Mouse (Mus musculus) MEL (cell line): ENCODE measurements around the gene Gm20388. TPM values are rescaled to one million over a fixed set of nuclear protein-coding genes. Genes with fewer than 3 reads are reported as not detected.

ENCODE experiments used
- DNase-seq: peaks from one replicate; pipeline ENCODE4 v3.0.0; 2011; ENCODE audit warnings: low read depth, low spot score
- H3K27ac ChIP-seq: 2 replicates; pipeline ENCODE4 v1.5.1; 2012; ENCODE audit warnings: low read depth, mild to moderate bottlenecking, control low read depth, low read length, moderate library complexity; ENCODE audit not compliant: control insufficient read depth
- H3K27me3 ChIP-seq, 2 experiments: fragments of 150-350 bp in 1 of 2; sonication (generic) in 1 of 2; 2 replicates each; pipeline ENCODE4 v1.6.1; 2012; ENCODE audit warnings: low read length in 2 of 2, mild to moderate bottlenecking in 2 of 2, improper control_type of control experiment in 1 of 2, moderate library complexity in 1 of 2; ENCODE audit not compliant: insufficient read depth in 2 of 2, control insufficient read depth in 1 of 2
- H3K36me3 ChIP-seq, 2 experiments: 2 replicates each; pipeline ENCODE4 v1.6.1; 2012 to 2014; ENCODE audit warnings: low read length in 2 of 2, improper control_type of control experiment in 1 of 2, inconsistent platforms in 1 of 2, mild to moderate bottlenecking in 1 of 2; ENCODE audit not compliant: insufficient read depth in 2 of 2, control insufficient read depth in 1 of 2
- H3K4me1 ChIP-seq, 2 experiments: fragments of 150-350 bp in 1 of 2; sonication (generic) in 1 of 2; 2 replicates each; pipeline ENCODE4 v1.6.1; 2012; ENCODE audit warnings: low read length in 2 of 2, improper control_type of control experiment in 1 of 2, mild to moderate bottlenecking in 1 of 2; ENCODE audit not compliant: insufficient read depth in 2 of 2, control insufficient read depth in 1 of 2
- H3K4me3 ChIP-seq, 2 experiments: fragments of 150-350 bp in 1 of 2; sonication (generic) in 1 of 2; 2 replicates each; pipeline ENCODE4 v1.5.1; 2012; ENCODE audit warnings: low read depth in 2 of 2, low read length in 2 of 2, mild to moderate bottlenecking in 2 of 2, moderate library complexity in 2 of 2, control low read depth in 1 of 2, improper control_type of control experiment in 1 of 2; ENCODE audit not compliant: control insufficient read depth in 1 of 2, insufficient read depth in 1 of 2
- H3K79me2 ChIP-seq: 2 replicates; pipeline ENCODE4 v1.6.1; 2012; ENCODE audit warnings: mild to moderate bottlenecking, low read length, moderate library complexity; ENCODE audit not compliant: control insufficient read depth, poor library complexity, insufficient read depth
- H3K9ac ChIP-seq: 2 replicates; pipeline ENCODE4 v1.6.1; 2012; ENCODE audit warnings: low read depth, mild to moderate bottlenecking, control low read depth, low read length, moderate library complexity; ENCODE audit not compliant: control insufficient read depth, poor library complexity, severe bottlenecking
- H3K9me3 ChIP-seq: fragments of 150-350 bp; sonication (generic); replicated peaks from 2 replicates; pipeline ENCODE4 v1.6.1; 2012; ENCODE audit warnings: mild to moderate bottlenecking, low read length, improper control_type of control experiment, moderate library complexity; ENCODE audit not compliant: insufficient read depth
- CHD2 ChIP-seq: IDR thresholded peaks from 2 replicates; pipeline ENCODE4 v1.6.1; 2011; ENCODE audit warnings: low read length, improper control_type of control experiment
- EP300 ChIP-seq, 2 experiments: IDR thresholded peaks; 2 replicates each; pipeline ENCODE4 v1.6.1; 2011; ENCODE audit warnings: improper control_type of control experiment in 2 of 2, low read length in 2 of 2, low read depth in 1 of 2, mild to moderate bottlenecking in 1 of 2
- JUND ChIP-seq: IDR thresholded peaks from 2 replicates; pipeline ENCODE4 v1.6.1; 2011; ENCODE audit warnings: low read depth, mild to moderate bottlenecking, improper control_type of control experiment, low read length
- MAFK ChIP-seq: IDR thresholded peaks from 2 replicates; pipeline ENCODE4 v1.6.1; 2011; ENCODE audit warnings: low read depth, mild to moderate bottlenecking, low read length, improper control_type of control experiment, borderline replicate concordance
- MAX ChIP-seq: IDR thresholded peaks from 2 replicates; pipeline ENCODE4 v1.6.1; 2011; ENCODE audit warnings: low read length, improper control_type of control experiment
- MAZ ChIP-seq: IDR thresholded peaks from 2 replicates; pipeline ENCODE4 v1.6.1; 2012; ENCODE audit warnings: low read depth, mild to moderate bottlenecking, inconsistent platforms, low read length, improper control_type of control experiment
- MEF2A ChIP-seq: IDR thresholded peaks from 2 replicates; pipeline ENCODE4 v1.6.1; 2014; ENCODE audit warnings: low read depth, mild to moderate bottlenecking, inconsistent platforms, low read length, improper control_type of control experiment; ENCODE audit not compliant: poor library complexity, insufficient replicate concordance, severe bottlenecking; ENCODE audit errors: extremely low read depth
- MXI1 ChIP-seq: IDR thresholded peaks from 2 replicates; pipeline ENCODE4 v1.6.1; 2011; ENCODE audit warnings: mild to moderate bottlenecking, low read depth, low read length, improper control_type of control experiment
- MYB ChIP-seq: IDR thresholded peaks from 2 replicates; pipeline ENCODE4 v1.6.1; 2011; ENCODE audit warnings: mild to moderate bottlenecking, low read depth, low read length, improper control_type of control experiment
- MYC ChIP-seq: IDR thresholded peaks from 2 replicates; pipeline ENCODE4 v1.6.1; 2011; ENCODE audit warnings: low read depth, mild to moderate bottlenecking, low read length, improper control_type of control experiment, moderate library complexity
- NRF1 ChIP-seq: IDR thresholded peaks from 2 replicates; pipeline ENCODE4 v1.6.1; 2014; ENCODE audit warnings: low read depth, mild to moderate bottlenecking, inconsistent platforms, low read length, improper control_type of control experiment, moderate library complexity; ENCODE audit not compliant: poor library complexity, insufficient read depth, severe bottlenecking
- POLR2A ChIP-seq, 2 experiments: IDR thresholded peaks; 2 replicates each; pipeline ENCODE4 v1.6.1; 2011 to 2012; ENCODE audit warnings: low read length in 2 of 2, mild to moderate bottlenecking in 2 of 2, control low read depth in 1 of 2, improper control_type of control experiment in 1 of 2, low read depth in 1 of 2, moderate library complexity in 1 of 2; ENCODE audit not compliant: control insufficient read depth in 1 of 2, insufficient read depth in 1 of 2, poor library complexity in 1 of 2
- RCOR1 ChIP-seq: IDR thresholded peaks from 2 replicates; pipeline ENCODE4 v1.6.1; 2012; ENCODE audit warnings: low read depth, mild to moderate bottlenecking, inconsistent platforms, low read length, improper control_type of control experiment
- SIN3A ChIP-seq: IDR thresholded peaks from 2 replicates; pipeline ENCODE4 v1.6.1; 2012; ENCODE audit warnings: low read length, improper control_type of control experiment, inconsistent platforms
- SMC3 ChIP-seq: IDR thresholded peaks from 2 replicates; pipeline ENCODE4 v1.6.1; 2011; ENCODE audit warnings: low read depth, low read length, improper control_type of control experiment
- ZKSCAN1 ChIP-seq: IDR thresholded peaks from 2 replicates; pipeline ENCODE4 v1.6.1; 2012; ENCODE audit warnings: low read depth, mild to moderate bottlenecking, inconsistent platforms, low read length, improper control_type of control experiment, moderate library complexity
- ZMIZ1 ChIP-seq: IDR thresholded peaks from 2 replicates; pipeline ENCODE4 v1.6.1; 2012; ENCODE audit warnings: low read depth, mild to moderate bottlenecking, inconsistent platforms, low read length, improper control_type of control experiment, moderate library complexity
- polyA plus RNA-seq, 2 experiments: library from polyadenylated mRNA; stranded (reverse) in 1 of 2; unstranded in 1 of 2; fragments of >175 nt in 1 of 2; fragments of >200 nt in 1 of 2; gene quantifications; 2 replicates each; pipeline versions ENCODE4 v1.2.1 to v1.2.4; 2012; ENCODE audit warnings: low replicate concordance in 2 of 2, low read depth in 1 of 2; ENCODE audit not compliant: insufficient read length in 2 of 2, insufficient read depth in 1 of 2, missing spikeins in 1 of 2
- total RNA-seq: library from RNA; depleted of rRNA; stranded (reverse); fragments of 300-350 nt; gene quantifications from 2 replicates; pipeline ENCODE4 v1.2.3, GENCODE M21; 2012

The Gm20388 gene
- total and polyA plus RNA-seq, 3 experiments, result 11.1 to 17.8 TPM; not detected in 1

DNA sequence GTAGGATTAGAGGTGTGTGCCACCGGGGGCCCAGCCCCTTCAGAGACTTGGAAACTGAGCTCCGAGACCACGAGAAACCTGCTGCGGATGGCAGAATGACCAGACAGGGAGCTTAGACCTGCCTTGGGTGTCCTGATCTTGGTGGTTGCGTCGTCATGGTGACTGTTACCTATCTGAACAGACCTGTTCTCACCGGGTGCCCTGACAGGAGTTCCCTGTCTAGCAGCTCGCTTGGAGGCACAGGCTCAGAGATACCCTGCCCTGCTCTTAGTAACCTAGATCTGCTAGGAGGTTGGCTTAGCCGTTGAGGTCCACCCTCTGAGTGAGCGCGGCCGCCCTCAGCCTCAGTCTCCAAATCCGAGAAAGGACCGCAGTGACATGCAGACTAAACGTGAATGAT is 609.6 kb downstream of the Gm20388 start:
- H3K27me3 ChIP-seq, result no peaks in the 10 kb centered on the region
- H3K36me3 ChIP-seq, result peaks cover 5 to 16% of the 10 kb centered on the region in 2 experiments
- H3K9me3 ChIP-seq, result no peaks in the 10 kb centered on the region
- H3K4me3 ChIP-seq, result no peak overlapping the region
- peaks cover 98% of the 10 kb centered on the region for H3K79me2 ChIP-seq
- no peak overlapping the region for H3K9ac ChIP-seq
- TF ChIP-seq SMC3 (no peak), MAX (no peak), ZKSCAN1 (no peak), JUND (no peak), POLR2A (IDR thresholded peaks at IDR 0.05; ENCODE audit: control insufficient read depth in 1 of 2, insufficient read depth in 1 of 2, low read depth in 1 of 2, low read length in 2 of 2, poor library complexity in 1 of 2) (no peak), ZMIZ1 (no peak), RCOR1 (no peak), MEF2A (no peak), CHD2 (no peak), MYB (no peak), MYC (no peak), EP300 (IDR thresholded peaks at IDR 0.05; ENCODE audit: low read depth in 1 of 2, low read length in 2 of 2) (no peak), NRF1 (no peak)
- no peak overlapping the region for H3K27ac ChIP-seq
- no peak for DNase-seq
- H3K4me1 ChIP-seq, result peaks cover 0 to 19% of the 10 kb centered on the region in 2 experiments; a peak in 3 of 4 replicates

DNA sequence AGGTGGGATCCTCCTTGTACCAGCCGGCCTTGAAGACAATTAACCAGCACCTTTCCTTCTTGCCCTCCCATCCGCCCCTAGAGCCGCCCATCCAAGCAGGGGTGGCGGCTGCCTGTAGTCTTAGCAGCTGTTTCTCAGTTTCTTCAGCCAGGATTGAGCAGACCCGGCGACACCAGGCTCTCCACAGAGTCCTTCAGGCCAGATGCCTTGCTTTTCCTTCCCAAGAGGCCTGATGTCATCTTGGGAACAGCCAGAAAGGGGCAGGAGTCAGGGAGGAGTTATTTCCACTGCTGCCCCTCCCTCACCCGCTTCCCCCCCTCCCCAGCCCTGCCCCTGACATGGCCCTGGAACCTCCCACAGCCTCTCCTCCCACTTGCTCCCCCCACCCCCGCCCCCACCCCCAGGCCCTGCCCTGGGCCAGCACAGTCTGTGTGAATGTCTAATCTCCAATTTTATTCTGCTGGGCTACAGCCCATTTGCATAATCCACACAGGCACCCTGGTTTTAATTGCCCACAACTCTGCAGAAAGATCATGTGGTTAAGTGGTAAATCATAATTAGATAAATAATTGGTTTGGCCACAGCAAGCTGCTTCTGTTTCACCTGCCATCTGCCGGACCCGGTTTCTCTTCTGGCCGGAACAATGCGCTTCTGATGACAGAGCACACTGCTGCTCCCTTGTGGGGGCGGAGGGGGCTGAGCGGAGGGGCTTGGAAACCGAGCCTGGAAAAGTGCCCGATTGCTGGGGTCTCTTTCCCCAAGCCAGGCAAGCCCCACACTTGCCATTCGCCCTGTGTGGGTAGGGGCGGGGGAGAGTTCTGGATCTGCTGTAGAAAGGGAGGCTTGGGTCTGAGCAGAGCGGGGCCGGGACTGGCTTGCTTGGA is 610.3 kb downstream of the Gm20388 start:
- H3K27ac ChIP-seq, result no peak overlapping the region
- H3K9ac ChIP-seq, result no peak overlapping the region
- TF ChIP-seq MAFK (no peak), MAZ (0 out of 2 replicates have a peak, but pooled peaks have one; percentile 31), MXI1 (no peak), SIN3A (no peak)
- H3K36me3 ChIP-seq, result peaks cover 5 to 22% of the 10 kb centered on the region in 2 experiments
- H3K9me3 ChIP-seq, result no peaks in the 10 kb centered on the region
- peaks cover 98% of the 10 kb centered on the region for H3K79me2 ChIP-seq
- no peaks in the 10 kb centered on the region for H3K27me3 ChIP-seq
- H3K4me1 ChIP-seq, result peaks cover 0 to 26% of the 10 kb centered on the region in 2 experiments; a peak in 3 of 4 replicates
- no peak overlapping the region for H3K4me3 ChIP-seq
- DNase-seq, result no peak
